Mouse (Mus musculus): ENCODE measurements around the gene AW549877.

GRCm38 (mm10) chr15:4028960-4029359 lies 33.4 kb upstream of the AW549877 start:
- TF ChIP-seq CTCF (IDR thresholded peaks at IDR 0.05; ENCODE audit: borderline replicate concordance, insufficient read depth, low read depth, low read length) (no peak), POLR2A (IDR thresholded peaks at IDR 0.05; ENCODE audit: borderline replicate concordance, insufficient read depth, low read length) (no peak)

All from cerebellum, adult 2 months (tissue).